Mouse (Mus musculus): ENCODE measurements around the gene Zfp653. TPM values are rescaled to one million over a fixed set of nuclear protein-coding genes. Genes with fewer than 3 reads are reported as not detected.

Zfp653 gene
- 4.2 and 4.5 TPM in 2 replicates for polyA plus RNA-seq (2015; fragmentation: Nextera tagmentation; extraction: Ambion mirVana)

GRCm38 (mm10) chr9:22070791-22071573 is at the start of gene Zfp653, which contains the start of gene Gm49318:
Gene Zfp653, minus strand, starts transcription at chr9:22071376.
Gene Gm49318, minus strand, starts transcription at chr9:22071259.
- Histone ChIP-seq H3K4me1 (replicated peaks; ENCODE audit: control insufficient read depth, insufficient read depth, low read length) (no peaks in the 10 kb centered on the region), H3K36me3 (ENCODE audit: control insufficient read depth, insufficient read depth) (peaks cover 24% of the 10 kb centered on the region), H3K4me3 (ENCODE audit: low read depth, low read length) (peak within 1 kb of the TSS; percentile 93), H3K27me3 (replicated peaks; ENCODE audit: control insufficient read depth, insufficient read depth, low read length) (no peaks in the 10 kb centered on the region), H3K9me3 (ENCODE audit: control insufficient read depth) (no peaks in the 10 kb centered on the region), H3K9ac (ENCODE audit: low read depth, low read length) (peak within 1 kb of the TSS; percentile 86), H3K27ac (ENCODE audit: low read depth, low read length) (peak within 1 kb of the TSS; percentile 97), H3K4me2 (replicated peaks; ENCODE audit: low read depth) (peak within 1 kb of the TSS; percentile 63)
- peak; percentile 37; the same call in 1 of the 2 replicates for TF ChIP-seq CTCF (IDR thresholded peaks at IDR 0.05; ENCODE audit: low read depth)
- under 1% methylated on average over 70 of the region's 87 CpGs for WGBS
- ATAC-seq: peak; percentile 96

- WGBS: 92% methylated on average over 4 of the region's 4 CpGs
- no peak overlapping the region for H3K4me3 ChIP-seq (ENCODE audit: low read depth, low read length)
- H3K27me3 ChIP-seq (replicated peaks; ENCODE audit: control insufficient read depth, insufficient read depth, low read length): no peaks in the 10 kb centered on the region
- H3K4me1 ChIP-seq (replicated peaks; ENCODE audit: control insufficient read depth, insufficient read depth, low read length): 0 out of 2 replicates have a peak, but pooled peaks cover 4% of the 10 kb centered on the region
- H3K36me3 ChIP-seq (ENCODE audit: control insufficient read depth, insufficient read depth): no peaks in the 10 kb centered on the region
- no peak overlapping the region for H3K9ac ChIP-seq (ENCODE audit: low read depth, low read length)
- H3K9me3 ChIP-seq (ENCODE audit: control insufficient read depth): no peaks in the 10 kb centered on the region
- no peak for ATAC-seq
- H3K4me2 ChIP-seq (replicated peaks; ENCODE audit: low read depth): no peak overlapping the region
- no peak overlapping the region for H3K27ac ChIP-seq (ENCODE audit: low read depth, low read length)
- TF ChIP-seq CTCF (IDR thresholded peaks at IDR 0.05; ENCODE audit: low read depth): no peak
Measured at GRCm38 (mm10) chr9:22119543-22119942, 48.4 kb upstream of the Zfp653 start.

DNA sequence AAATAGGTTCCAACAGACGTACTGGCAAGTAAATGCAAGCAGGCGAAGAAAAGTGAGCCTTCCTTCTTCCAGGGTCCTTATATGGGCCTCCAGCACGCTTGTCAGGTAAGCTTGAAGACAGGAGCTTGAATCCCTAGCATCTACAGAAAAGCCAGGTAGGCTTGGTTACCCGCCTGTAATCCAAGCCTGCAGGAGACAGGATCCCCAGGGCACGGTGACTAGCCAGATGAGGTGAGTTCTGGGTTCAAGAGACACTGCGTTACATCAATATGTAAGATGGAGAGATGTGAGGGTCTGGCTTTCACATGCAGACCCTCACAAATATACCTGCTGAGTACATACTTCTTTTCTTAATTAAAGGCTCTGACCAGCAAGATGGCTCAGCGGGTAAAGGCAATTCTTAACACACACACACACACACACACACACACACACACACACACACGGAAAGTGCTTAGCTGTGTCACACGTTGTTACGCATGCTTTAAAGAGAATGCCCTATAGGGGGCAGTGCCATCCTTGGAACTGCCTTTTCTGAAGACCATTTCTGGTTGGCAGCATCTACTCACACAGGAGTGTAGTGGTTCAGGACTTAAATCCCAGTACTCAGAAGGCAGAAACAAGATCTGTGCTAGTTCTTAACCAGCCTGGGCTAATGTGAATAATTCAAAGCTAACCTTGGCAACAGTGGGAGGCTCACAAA is 46.7 kb upstream of the Zfp653 start:
- H3K9ac ChIP-seq (ENCODE audit: low read depth, low read length): no peak overlapping the region
- 41% methylated on average over 10 of the region's 10 CpGs for WGBS
- H3K27me3 ChIP-seq (replicated peaks; ENCODE audit: control insufficient read depth, insufficient read depth, low read length): no peaks in the 10 kb centered on the region
- 0 out of 2 replicates have a peak, but pooled peaks cover 4% of the 10 kb centered on the region for H3K4me1 ChIP-seq (replicated peaks; ENCODE audit: control insufficient read depth, insufficient read depth, low read length)
- no peak overlapping the region for H3K4me3 ChIP-seq (ENCODE audit: low read depth, low read length)
- no peak overlapping the region for H3K27ac ChIP-seq (ENCODE audit: low read depth, low read length)
- H3K36me3 ChIP-seq (ENCODE audit: control insufficient read depth, insufficient read depth): peaks cover 9% of the 10 kb centered on the region; the same call in 1 of the 2 replicates
- H3K4me2 ChIP-seq (replicated peaks; ENCODE audit: low read depth): peak overlapping the region; percentile 87
- H3K9me3 ChIP-seq (ENCODE audit: control insufficient read depth): no peaks in the 10 kb centered on the region
- no peak for ATAC-seq
- peak; percentile 86 for TF ChIP-seq CTCF (IDR thresholded peaks at IDR 0.05; ENCODE audit: low read depth)

GRCm38 (mm10) chr9:22116740-22117426 is 45.7 kb upstream of the Zfp653 start, which contains the start of gene Elof1:
Gene Elof1, minus strand, starts transcription at chr9:22117172.
- Histone ChIP-seq H3K27ac (ENCODE audit: low read depth, low read length) (peak within 1 kb of the TSS; percentile 51; the same call in 1 of the 2 replicates), H3K4me2 (replicated peaks; ENCODE audit: low read depth) (peak within 1 kb of the TSS; percentile 87), H3K9me3 (ENCODE audit: control insufficient read depth) (no peaks in the 10 kb centered on the region), H3K4me1 (replicated peaks; ENCODE audit: control insufficient read depth, insufficient read depth, low read length) (0 out of 2 replicates have a peak, but pooled peaks cover 4% of the 10 kb centered on the region), H3K36me3 (ENCODE audit: control insufficient read depth, insufficient read depth) (peaks cover 19% of the 10 kb centered on the region), H3K9ac (ENCODE audit: low read depth, low read length) (peak within 1 kb of the TSS; percentile 87), H3K27me3 (replicated peaks; ENCODE audit: control insufficient read depth, insufficient read depth, low read length) (no peaks in the 10 kb centered on the region), H3K4me3 (ENCODE audit: low read depth, low read length) (peak within 1 kb of the TSS; percentile 85)
- TF ChIP-seq CTCF (IDR thresholded peaks at IDR 0.05; ENCODE audit: low read depth): no peak
- peak; percentile 91 for ATAC-seq
- under 1% methylated on average over 51 of the region's 52 CpGs for WGBS

DNA sequence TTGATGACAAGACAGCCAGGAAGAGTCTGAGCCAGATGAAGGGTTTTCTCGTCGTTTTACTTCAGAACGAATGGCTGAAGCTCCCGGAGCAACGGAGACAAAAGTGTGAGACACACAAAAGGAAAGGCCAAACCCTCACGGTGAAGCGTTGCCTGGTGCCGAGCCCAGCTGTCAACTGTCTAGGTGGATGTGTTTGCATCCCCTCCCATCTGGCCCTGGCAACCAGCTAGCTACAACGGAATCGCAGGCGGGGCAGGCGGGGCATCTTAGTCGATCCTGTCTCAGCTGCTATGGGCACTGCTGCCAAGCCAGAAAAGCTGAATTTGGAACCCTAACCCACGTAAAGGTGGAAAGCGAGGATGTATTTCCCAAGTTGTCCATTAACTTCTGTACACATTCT is 44.9 kb upstream of the Zfp653 start:
- Histone ChIP-seq H3K27me3 (replicated peaks; ENCODE audit: control insufficient read depth, insufficient read depth, low read length) (no peaks in the 10 kb centered on the region), H3K27ac (ENCODE audit: low read depth, low read length) (no peak overlapping the region), H3K4me3 (ENCODE audit: low read depth, low read length) (peak overlapping the region; percentile 85), H3K4me2 (replicated peaks; ENCODE audit: low read depth) (peak overlapping the region; percentile 87), H3K4me1 (replicated peaks; ENCODE audit: control insufficient read depth, insufficient read depth, low read length) (0 out of 2 replicates have a peak, but pooled peaks cover 4% of the 10 kb centered on the region), H3K9me3 (ENCODE audit: control insufficient read depth) (no peaks in the 10 kb centered on the region), H3K9ac (ENCODE audit: low read depth, low read length) (peak overlapping the region; percentile 87), H3K36me3 (ENCODE audit: control insufficient read depth, insufficient read depth) (peaks cover 26% of the 10 kb centered on the region)
- TF ChIP-seq CTCF (IDR thresholded peaks at IDR 0.05; ENCODE audit: low read depth): no peak
- no peak for ATAC-seq
- 19% methylated on average over 15 of the region's 15 CpGs for WGBS
